Mouse (Mus musculus) hindbrain, embryonic 14.5 days (tissue): ENCODE data around the gene Rpl3. TPM values are rescaled to one million over a fixed set of nuclear protein-coding genes. Genes with fewer than 3 reads are reported as not detected.
A peak's percentile ranks its signal among the peaks of the same experiment; 100 is the strongest.

Experiments
- ATAC-seq: fragments of 200-750 bp; cut with Nextera tagmentation; 2 replicates; pipeline ENCODE4 v1.8.0; 2017; ENCODE audit warnings: moderate number of reproducible peaks, mild to moderate bottlenecking, moderate TSS enrichment, moderate library complexity; ENCODE audit not compliant: low FRiP score
- DNase-seq: peaks from one replicate; pipeline ENCODE4 v3.0.0-alpha.2; 2015; ENCODE audit warnings: low spot score
- H3K27ac ChIP-seq: fragments of 300-500 bp; sonication (generic); 2 replicates; pipeline ENCODE4 v1.5.1; 2014; ENCODE audit warnings: mild to moderate bottlenecking, moderate library complexity
- H3K27me3 ChIP-seq: fragments of 300-500 bp; sonication (generic); 2 replicates; pipeline ENCODE4 v1.6.1; 2014; ENCODE audit warnings: mild to moderate bottlenecking, low read length, mixed read lengths; ENCODE audit not compliant: control insufficient read depth, insufficient read depth
- H3K36me3 ChIP-seq: fragments of 300-500 bp; sonication (generic); replicated peaks from 2 replicates; pipeline ENCODE4 v1.6.1; 2014; ENCODE audit not compliant: control insufficient read depth, insufficient read depth
- H3K4me1 ChIP-seq: fragments of 300-500 bp; sonication (generic); replicated peaks from 2 replicates; pipeline ENCODE4 v1.6.1; 2014; ENCODE audit warnings: antibody characterized with exemption, low read length, mixed read lengths; ENCODE audit not compliant: control insufficient read depth, insufficient read depth
- H3K4me2 ChIP-seq: fragments of 300-500 bp; sonication (generic); replicated peaks from 2 replicates; pipeline ENCODE4 v1.6.1; 2014; ENCODE audit warnings: mild to moderate bottlenecking, moderate library complexity
- H3K4me3 ChIP-seq: fragments of 300-500 bp; sonication (generic); replicated peaks from 2 replicates; pipeline ENCODE4 v1.5.1; 2014; ENCODE audit warnings: mild to moderate bottlenecking, low read length
- H3K9ac ChIP-seq: fragments of 300-500 bp; sonication (generic); 2 replicates; pipeline ENCODE4 v1.6.1; 2014
- H3K9me3 ChIP-seq: fragments of 300-500 bp; sonication (generic); 2 replicates; pipeline ENCODE4 v1.6.1; 2016; ENCODE audit warnings: low read length; ENCODE audit not compliant: control insufficient read depth
- WGBS: fragments of 180-500 bp; shearing (Covaris S2); extraction: QIAGEN DNeasy Blood & Tissue Kit; methylation state at CpG from one replicate; pipeline ENCODE4 v1.1.7; 2014; 5-methylcytosine and 5-hydroxymethylcytosine counted together
- polyA plus RNA-seq: library from polyadenylated mRNA; unstranded; fragments of >200 nt; fragmentation: Nextera tagmentation; extraction: Ambion mirVana; gene quantifications from 2 replicates; pipeline ENCODE4 v1.2.1, GENCODE M21; 2014

Gene Rpl3
- polyA plus RNA-seq, 1 experiment from 2014 or later = 734 TPM

- Histone ChIP-seq H3K4me1 (peaks cover 23% of the 10 kb centered on the region), H3K4me3 (no peak overlapping the region), H3K36me3 (no peaks in the 10 kb centered on the region), H3K4me2 (no peak overlapping the region), H3K27me3 (no peaks in the 10 kb centered on the region; the same call in 1 of the 2 replicates), H3K9ac (no peak overlapping the region), H3K9me3 (no peaks in the 10 kb centered on the region), H3K27ac (no peak overlapping the region)
- ATAC-seq (no peak), DNase-seq (no peak)
- 66% methylated on average over 10 of the region's 10 CpGs for WGBS
Measured at GRCm38 (mm10) chr15:80096406-80096805, 4.7 kb upstream of the Rpl3 start.

- ATAC-seq (no peak), DNase-seq (no peak)
- Histone ChIP-seq H3K27ac (no peak overlapping the region), H3K9me3 (no peaks in the 10 kb centered on the region), H3K4me1 (peaks cover 23% of the 10 kb centered on the region), H3K4me3 (no peak overlapping the region), H3K27me3 (no peaks in the 10 kb centered on the region; the same call in 1 of the 2 replicates), H3K4me2 (no peak overlapping the region), H3K36me3 (no peaks in the 10 kb centered on the region), H3K9ac (no peak overlapping the region)
- WGBS = 90% methylated on average over 1 of the region's 1 CpGs
Measured at GRCm38 (mm10) chr15:80095596-80095995, 3.9 kb upstream of the Rpl3 start.

- no peaks in the 10 kb centered on the region for H3K36me3 ChIP-seq
- H3K4me3 ChIP-seq = no peak overlapping the region
- DNase-seq (no peak), ATAC-seq (no peak)
- H3K27me3 ChIP-seq = no peaks in the 10 kb centered on the region; the same call in 1 of the 2 replicates
- H3K4me2 ChIP-seq = no peak overlapping the region
- WGBS = 91% methylated on average over 13 of the region's 13 CpGs
- H3K9ac ChIP-seq = no peak overlapping the region
- peaks cover 23% of the 10 kb centered on the region for H3K4me1 ChIP-seq
- no peaks in the 10 kb centered on the region for H3K9me3 ChIP-seq
- no peak overlapping the region for H3K27ac ChIP-seq
Measured at GRCm38 (mm10) chr15:80094201-80094600, 2.5 kb upstream of the Rpl3 start.

GRCm38 (mm10) chr15:80092599-80092998 lies 931 bp upstream of the Rpl3 start:
- Histone ChIP-seq H3K4me1 (peaks cover 14% of the 10 kb centered on the region), H3K27ac (no peak overlapping the region), H3K4me3 (peak overlapping the region; percentile 92), H3K4me2 (peak overlapping the region; percentile 66), H3K27me3 (no peaks in the 10 kb centered on the region; the same call in 1 of the 2 replicates), H3K9ac (peak overlapping the region; percentile 93), H3K9me3 (no peaks in the 10 kb centered on the region), H3K36me3 (no peaks in the 10 kb centered on the region)
- DNase-seq = no peak
- ATAC-seq = no peak
- 9% methylated on average over 8 of the region's 8 CpGs for WGBS

- Histone ChIP-seq H3K4me2 (peak overlapping the region; percentile 66), H3K9ac (peak overlapping the region; percentile 93), H3K27ac (no peak overlapping the region), H3K4me1 (peaks cover 9% of the 10 kb centered on the region; the same call in 1 of the 2 replicates), H3K27me3 (no peaks in the 10 kb centered on the region; the same call in 1 of the 2 replicates), H3K9me3 (no peaks in the 10 kb centered on the region), H3K36me3 (no peaks in the 10 kb centered on the region), H3K4me3 (peak overlapping the region; percentile 92)
- no peak for DNase-seq
- WGBS = 15% methylated on average over 7 of the region's 7 CpGs
- ATAC-seq = no peak
Measured at GRCm38 (mm10) chr15:80092041-80092441, 373 bp upstream of the Rpl3 start.

- no peaks in the 10 kb centered on the region; the same call in 1 of the 2 replicates for H3K27me3 ChIP-seq
- H3K4me3 ChIP-seq = peak overlapping the region; percentile 92
- no peaks in the 10 kb centered on the region for H3K9me3 ChIP-seq
- no peak overlapping the region; the same call in 1 of the 2 replicates for H3K27ac ChIP-seq
- 2% methylated on average over 17 of the region's 17 CpGs for WGBS
- ATAC-seq (0 out of 2 replicates have a peak, but pooled peaks have one; percentile 38), DNase-seq (peak; percentile 42)
- H3K4me1 ChIP-seq = peaks cover 9% of the 10 kb centered on the region; the same call in 1 of the 2 replicates
- peak overlapping the region; percentile 66 for H3K4me2 ChIP-seq
- peak overlapping the region; percentile 93 for H3K9ac ChIP-seq
- H3K36me3 ChIP-seq = no peaks in the 10 kb centered on the region
Measured at GRCm38 (mm10) chr15:80090741-80091120, 937 bp downstream of the Rpl3 start.

GRCm38 (mm10) chr15:80090155-80090554 lies 1.5 kb downstream of the Rpl3 start:
- Histone ChIP-seq H3K9ac (peak overlapping the region; percentile 93; the same call in 1 of the 2 replicates), H3K27ac (no peak overlapping the region), H3K9me3 (no peaks in the 10 kb centered on the region), H3K4me2 (peak overlapping the region; percentile 66), H3K4me3 (no peak overlapping the region), H3K36me3 (no peaks in the 10 kb centered on the region), H3K4me1 (peaks cover 9% of the 10 kb centered on the region; the same call in 1 of the 2 replicates), H3K27me3 (no peaks in the 10 kb centered on the region; the same call in 1 of the 2 replicates)
- WGBS = 75% methylated on average over 11 of the region's 11 CpGs
- ATAC-seq (no peak), DNase-seq (no peak)

GRCm38 (mm10) chr15:80088637-80089036 lies 3.0 kb downstream of the Rpl3 start:
- Histone ChIP-seq H3K4me2 (no peak overlapping the region), H3K9ac (no peak overlapping the region), H3K9me3 (no peaks in the 10 kb centered on the region), H3K4me1 (peaks cover 13% of the 10 kb centered on the region; the same call in 1 of the 2 replicates), H3K27me3 (no peaks in the 10 kb centered on the region; the same call in 1 of the 2 replicates), H3K36me3 (no peaks in the 10 kb centered on the region), H3K4me3 (no peak overlapping the region), H3K27ac (no peak overlapping the region)
- DNase-seq (peak; percentile 97), ATAC-seq (no peak; the same call in 1 of the 2 replicates)
- 33% methylated on average over 4 of the region's 4 CpGs for WGBS

- DNase-seq = no peak
- WGBS = 88% methylated on average over 9 of the region's 9 CpGs
Measured at GRCm38 (mm10) chr15:80087406-80088012, 4.2 kb downstream of the Rpl3 start.

More at GRCm38 (mm10) chr15:80087406-80088012, 4.2 kb downstream of the Rpl3 start:
- H3K4me3 ChIP-seq = no peak overlapping the region
- H3K4me1 ChIP-seq = peaks cover 13% of the 10 kb centered on the region; the same call in 1 of the 2 replicates
- H3K9ac ChIP-seq = no peak overlapping the region
- H3K36me3 ChIP-seq = no peaks in the 10 kb centered on the region
- H3K27me3 ChIP-seq = no peaks in the 10 kb centered on the region; the same call in 1 of the 2 replicates
- no peak overlapping the region for H3K27ac ChIP-seq
- no peak overlapping the region for H3K4me2 ChIP-seq
- no peaks in the 10 kb centered on the region for H3K9me3 ChIP-seq
- no peak for ATAC-seq
